Mouse (Mus musculus): ENCODE results near the gene Vmn2r15.
A peak's percentile ranks its signal among the peaks of the same experiment; 100 is the strongest.

Vmn2r15 gene

GRCm38 (mm10) chr5:109297544-109297943, at the start of gene Vmn2r15:
Gene Vmn2r15, minus strand, starts transcription at chr5:109297644.
- no peak for DNase-seq (ENCODE audit: low spot score in 2 of 2)

- no peak for DNase-seq (ENCODE audit: low spot score in 2 of 2)
Observed at GRCm38 (mm10) chr5:109329862-109330261, 32.4 kb upstream of the Vmn2r15 start, which contains the start of gene Vmn2r16. Gene Vmn2r16, plus strand, starts transcription at chr5:109330162.

GRCm38 (mm10) chr5:109294655-109295054, 2.8 kb downstream of the Vmn2r15 start:
- DNase-seq (ENCODE audit: low spot score in 2 of 2), result peak in 1 of 2 experiments; percentile 36
